Mouse (Mus musculus) R1 (cell line): ENCODE measurements around the gene Pla2g4c.

ENCODE experiments used
- DNase-seq: peaks from one replicate; pipeline ENCODE4 v3.0.0-alpha.2; 2018; ENCODE audit warnings: low read depth, low spot score

Pla2g4c gene

GRCm38 (mm10) chr7:13355943-13356342 lies 31.5 kb downstream of the Pla2g4c start:
- no peak for DNase-seq

DNA sequence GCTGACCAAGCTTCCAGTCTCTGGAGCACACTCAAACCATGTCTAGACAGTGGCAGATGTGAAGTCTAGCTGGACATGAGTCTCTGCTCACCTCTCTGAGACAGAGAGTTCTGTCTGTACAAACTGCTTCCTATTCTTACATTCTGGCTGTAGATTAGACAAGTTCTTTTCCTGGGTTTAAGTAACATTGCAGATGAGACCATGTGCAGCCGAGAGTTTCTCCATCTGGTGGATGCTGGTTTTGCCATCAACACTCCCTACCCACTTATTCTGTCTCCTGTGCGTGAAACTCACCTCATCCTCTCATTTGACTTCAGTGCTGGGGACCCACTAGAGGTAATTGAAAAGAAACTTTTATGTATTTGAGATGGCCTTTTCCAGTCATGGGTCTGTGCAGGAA lies 56.1 kb downstream of the Pla2g4c start:
- DNase-seq: no peak

- no peak for DNase-seq
Observed at GRCm38 (mm10) chr7:13397832-13398231, 73.4 kb downstream of the Pla2g4c start, which contains the start of gene Cabp5. Gene Cabp5, plus strand, starts transcription at chr7:13398132.
